Mouse (Mus musculus): ENCODE measurements around the gene Rabgef1. TPM values are rescaled to one million over a fixed set of nuclear protein-coding genes. Genes with fewer than 3 reads are reported as not detected.
"Not testable (repeated sequence)": the region's sequence is repeated elsewhere in the genome, so short reads cannot be mapped to it uniquely, and the experiment has no call there.

Rabgef1 gene
- polyA plus RNA-seq, 1 experiment from 2014 or later = 29.2 TPM

DNA sequence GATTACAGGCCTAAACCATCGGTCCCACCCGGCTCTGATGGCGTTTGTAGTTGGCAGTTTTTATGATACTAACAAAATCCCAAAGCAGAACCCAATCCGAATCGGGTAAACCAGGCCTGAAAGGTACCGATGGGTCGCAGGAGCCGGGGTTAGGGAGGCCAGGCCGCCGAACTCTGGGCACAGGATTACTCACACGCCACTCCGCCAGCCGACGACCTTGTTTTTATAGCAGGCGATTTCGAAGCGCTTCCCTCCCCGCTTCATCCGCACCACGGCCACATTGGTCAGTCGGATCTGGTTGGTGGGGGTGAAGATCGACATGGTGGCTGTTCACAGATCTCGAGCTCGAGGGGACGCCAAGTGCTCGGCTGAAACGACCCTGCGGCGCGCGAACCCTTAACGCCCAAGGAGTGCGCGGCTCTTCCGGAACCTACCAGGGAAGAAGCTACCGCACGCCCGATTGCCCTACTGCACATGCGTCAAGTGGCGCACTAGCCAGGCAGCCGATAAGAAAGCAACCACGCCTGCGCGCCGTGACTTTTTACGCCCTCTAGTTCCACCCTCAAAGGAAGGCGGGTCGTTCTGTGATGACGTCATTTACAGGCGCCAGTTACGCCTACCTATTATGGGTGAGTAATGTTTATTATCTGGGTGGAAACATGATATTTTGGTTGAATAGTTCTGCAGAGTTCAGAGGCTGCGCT, 83.6 kb downstream of the Rabgef1 start, which contains the start of the genes Sbds and Tyw1:
Gene Sbds, minus strand, starts transcription at position 514 of the 704 bp plus-strand sequence.
Gene Tyw1, plus strand, starts transcription at position 603 of the 704 bp plus-strand sequence.
- Histone ChIP-seq H3K4me2 (peak within 1 kb of the TSS; percentile 62), H3K4me1 (peaks cover 16% of the 10 kb centered on the region; the same call in 1 of the 2 replicates), H3K27me3 (replicated peaks) (no peaks in the 10 kb centered on the region), H3K9me3 (no peaks in the 10 kb centered on the region), H3K9ac (peak within 1 kb of the TSS; percentile 32), H3K36me3 (peaks cover 22% of the 10 kb centered on the region), H3K27ac (peak within 1 kb of the TSS; percentile 70), H3K4me3 (replicated peaks) (peak within 1 kb of the TSS; percentile 73)
- WGBS = under 1% methylated on average over 52 of the region's 52 CpGs
- ATAC-seq (ENCODE audit: insufficient read depth, low FRiP score, low read depth) = peak; percentile 92

DNA sequence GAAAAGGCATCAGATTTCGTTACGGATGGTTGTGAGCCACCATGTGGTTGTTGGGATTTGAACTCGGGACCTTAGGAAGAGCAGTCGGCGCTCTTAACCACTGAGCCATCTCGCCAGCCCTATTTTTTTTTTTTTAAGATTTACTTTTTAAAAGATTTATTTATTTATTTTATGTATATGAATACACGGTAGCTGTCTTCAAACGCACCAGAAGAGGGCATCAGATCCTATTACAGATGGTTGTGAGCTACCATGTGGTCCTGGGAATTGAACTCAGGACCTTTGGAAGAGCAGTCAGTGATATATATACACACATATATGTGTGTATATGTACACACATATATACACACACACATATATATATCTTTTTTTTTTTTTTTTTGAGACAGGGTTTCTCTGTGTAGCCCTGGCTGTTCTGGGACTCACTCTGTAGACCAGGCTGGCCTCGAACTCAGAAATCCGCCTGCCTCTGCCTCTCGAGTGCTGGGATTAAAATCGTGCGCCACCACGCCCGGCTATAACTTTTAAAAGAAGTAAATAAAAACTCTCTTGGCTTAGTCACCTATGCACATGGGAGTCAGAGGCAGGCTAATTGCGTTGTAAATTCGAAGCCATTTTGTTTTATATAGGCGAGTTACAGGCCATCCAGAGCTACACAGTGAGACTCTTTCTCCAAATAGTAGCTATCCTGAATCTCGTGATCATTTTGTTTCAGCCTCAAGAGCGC, 84.4 kb downstream of the Rabgef1 start:
- 26% methylated on average over 20 of the region's 20 CpGs for WGBS
- Histone ChIP-seq H3K4me2 (peak overlapping the region; percentile 62), H3K4me1 (peaks cover 16% of the 10 kb centered on the region; the same call in 1 of the 2 replicates), H3K4me3 (replicated peaks) (peak overlapping the region; percentile 73), H3K36me3 (peaks cover 16% of the 10 kb centered on the region), H3K27ac (peak overlapping the region; percentile 67)
- 0 out of 2 replicates have a peak, but pooled peaks have one; percentile 0 for ATAC-seq (ENCODE audit: insufficient read depth, low FRiP score, low read depth)
- H3K9ac ChIP-seq; H3K9me3 ChIP-seq; H3K27me3 ChIP-seq (replicated peaks): not testable (repeated sequence)

DNA sequence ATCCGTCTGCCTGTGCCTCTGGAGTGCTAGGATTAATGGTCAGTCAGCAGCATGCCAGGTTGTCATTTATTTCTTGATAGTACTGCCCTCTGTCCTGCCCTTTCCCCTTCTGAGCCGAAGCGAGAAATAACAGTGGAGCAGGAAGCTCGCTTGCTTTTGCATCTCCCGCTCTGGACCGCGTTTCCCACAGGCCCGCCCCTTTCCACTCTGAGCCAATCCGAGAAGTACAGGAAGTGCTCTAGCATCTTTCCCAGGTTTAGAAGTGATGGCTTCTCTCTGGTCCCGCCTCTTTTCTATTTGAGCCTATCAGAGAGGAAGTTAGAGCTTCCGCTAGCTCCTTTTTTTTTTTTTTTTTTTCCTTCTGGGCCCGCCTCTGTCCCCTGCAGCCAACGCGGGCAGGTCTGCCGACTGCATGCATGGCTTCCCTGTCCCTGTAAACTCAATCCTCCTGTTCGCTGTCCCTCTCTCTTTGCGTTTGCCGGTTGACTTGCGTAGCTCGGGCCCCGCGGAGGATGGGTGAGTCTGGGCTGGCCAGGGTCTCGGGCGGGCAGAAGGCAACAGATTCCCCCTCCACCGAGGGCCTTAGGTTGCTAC, 85.2 kb downstream of the Rabgef1 start:
- Histone ChIP-seq H3K27ac (peak overlapping the region; percentile 81), H3K4me3 (replicated peaks) (peak overlapping the region; percentile 73), H3K9me3 (no peaks in the 10 kb centered on the region), H3K27me3 (replicated peaks) (no peaks in the 10 kb centered on the region), H3K36me3 (peaks cover 13% of the 10 kb centered on the region), H3K4me1 (peaks cover 16% of the 10 kb centered on the region; the same call in 1 of the 2 replicates), H3K4me2 (peak overlapping the region; percentile 69), H3K9ac (peak overlapping the region; percentile 75)
- whole genome bisulfite sequencing = under 1% methylated on average over 25 of the region's 25 CpGs
- ATAC-seq (ENCODE audit: insufficient read depth, low FRiP score, low read depth) = peak; percentile 93

DNA sequence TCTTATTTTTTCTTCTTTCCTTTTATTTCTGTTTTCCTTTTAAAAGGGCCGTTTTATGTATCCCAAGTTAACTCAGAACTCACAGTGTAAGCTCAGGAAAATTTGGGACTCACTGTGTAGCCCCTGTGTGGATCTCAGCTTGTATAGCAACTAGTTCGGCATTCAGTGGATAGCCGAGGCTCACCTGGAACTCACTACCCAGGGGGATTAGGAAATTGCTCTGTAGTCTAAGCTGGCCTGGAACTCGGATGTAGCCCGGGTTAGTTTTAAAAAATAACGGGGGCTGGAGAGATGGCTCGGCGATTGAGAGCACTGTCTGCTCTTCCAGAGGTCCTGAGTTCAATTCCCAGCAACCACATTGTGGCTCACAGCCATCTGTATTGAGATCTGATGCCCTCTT, 85.7 kb downstream of the Rabgef1 start:
- Histone ChIP-seq H3K4me2 (peak overlapping the region; percentile 69), H3K27me3 (replicated peaks) (no peaks in the 10 kb centered on the region), H3K9me3 (no peaks in the 10 kb centered on the region), H3K27ac (peak overlapping the region; percentile 81), H3K9ac (peak overlapping the region; percentile 75), H3K36me3 (peaks cover 8% of the 10 kb centered on the region; the same call in 1 of the 2 replicates), H3K4me1 (peaks cover 16% of the 10 kb centered on the region; the same call in 1 of the 2 replicates), H3K4me3 (replicated peaks) (peak overlapping the region; percentile 73)
- 4% methylated on average over 8 of the region's 8 CpGs for WGBS
- ATAC-seq (ENCODE audit: insufficient read depth, low FRiP score, low read depth) = no peak

DNA sequence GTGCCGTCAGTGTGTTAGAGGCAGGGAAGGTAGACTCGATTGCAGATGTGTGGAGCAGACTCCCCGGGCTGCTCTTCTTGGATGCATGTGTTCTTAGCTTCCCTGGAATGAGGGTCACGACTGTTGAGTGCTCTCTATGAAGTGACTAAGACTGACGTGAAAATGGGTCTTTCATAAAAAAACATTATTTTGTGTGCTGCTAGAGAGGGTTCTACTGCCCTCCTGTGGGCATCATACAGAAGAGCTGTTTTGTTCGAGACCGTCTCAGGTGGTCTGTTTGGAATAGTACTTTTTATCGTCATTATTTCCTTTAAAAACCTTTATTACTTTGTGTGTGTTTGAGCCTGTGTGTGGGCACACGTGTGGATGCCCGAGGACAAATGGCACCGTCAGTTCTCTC, 91.9 kb downstream of the Rabgef1 start:
- ATAC-seq (ENCODE audit: insufficient read depth, low FRiP score, low read depth) = no peak
- no peaks in the 10 kb centered on the region for H3K27me3 ChIP-seq (replicated peaks)
- H3K9me3 ChIP-seq = no peaks in the 10 kb centered on the region
- no peak overlapping the region for H3K4me3 ChIP-seq (replicated peaks)
- no peaks in the 10 kb centered on the region for H3K4me1 ChIP-seq
- H3K4me2 ChIP-seq = no peak overlapping the region
- 71% methylated on average over 11 of the region's 11 CpGs for WGBS
- H3K36me3 ChIP-seq = peaks cover 19% of the 10 kb centered on the region
- H3K9ac ChIP-seq = no peak overlapping the region
- H3K27ac ChIP-seq = no peak overlapping the region

Other genes starting within 250 kb of the Rabgef1 start
- gene Vkorc1l1, start 229.8 kb upstream of the Rabgef1 start, polyA plus RNA-seq (2015; fragmentation: Nextera tagmentation; extraction: Ambion mirVana) = 24.5 and 28.0 TPM in 2 replicates
- gene Gusb, start 168.7 kb upstream of the Rabgef1 start, polyA plus RNA-seq (2015; fragmentation: Nextera tagmentation; extraction: Ambion mirVana) = 68.3 and 76.5 TPM in 2 replicates
- 49.1 and 50.1 TPM in 2 replicates for gene Asl, start 142.6 kb upstream of the Rabgef1 start, polyA plus RNA-seq (2015; fragmentation: Nextera tagmentation; extraction: Ambion mirVana)
- gene Crcp, start 142.5 kb upstream of the Rabgef1 start, polyA plus RNA-seq (2015; fragmentation: Nextera tagmentation; extraction: Ambion mirVana) = 31.6 and 33.1 TPM in 2 replicates
- gene Tpst1, start 98.5 kb upstream of the Rabgef1 start, polyA plus RNA-seq (2015; fragmentation: Nextera tagmentation; extraction: Ambion mirVana) = 70.1 and 77.3 TPM in 2 replicates
- gene Kctd7, start 26.9 kb upstream of the Rabgef1 start, polyA plus RNA-seq (2015; fragmentation: Nextera tagmentation; extraction: Ambion mirVana) = 4.8 and 5.4 TPM in 2 replicates
- 37.3 and 43.1 TPM in 2 replicates for gene Tmem248, start 45.3 kb downstream of the Rabgef1 start, polyA plus RNA-seq (2015; fragmentation: Nextera tagmentation; extraction: Ambion mirVana)
- gene Sbds, start 83.7 kb downstream of the Rabgef1 start, polyA plus RNA-seq (2015; fragmentation: Nextera tagmentation; extraction: Ambion mirVana) = 69.4 and 70.7 TPM in 2 replicates
- 22.6 and 23.4 TPM in 2 replicates for gene Tyw1, start 83.8 kb downstream of the Rabgef1 start, polyA plus RNA-seq (2015; fragmentation: Nextera tagmentation; extraction: Ambion mirVana)
- 0.05 and 0.06 TPM in 2 replicates for gene Caln1, start 197.7 kb downstream of the Rabgef1 start, polyA plus RNA-seq (2015; fragmentation: Nextera tagmentation; extraction: Ambion mirVana)
- gene A330070K13Rik, start 212.8 kb downstream of the Rabgef1 start, polyA plus RNA-seq (2015; fragmentation: Nextera tagmentation; extraction: Ambion mirVana) = not detected in 2 replicates